In the genomic region with DNA sequence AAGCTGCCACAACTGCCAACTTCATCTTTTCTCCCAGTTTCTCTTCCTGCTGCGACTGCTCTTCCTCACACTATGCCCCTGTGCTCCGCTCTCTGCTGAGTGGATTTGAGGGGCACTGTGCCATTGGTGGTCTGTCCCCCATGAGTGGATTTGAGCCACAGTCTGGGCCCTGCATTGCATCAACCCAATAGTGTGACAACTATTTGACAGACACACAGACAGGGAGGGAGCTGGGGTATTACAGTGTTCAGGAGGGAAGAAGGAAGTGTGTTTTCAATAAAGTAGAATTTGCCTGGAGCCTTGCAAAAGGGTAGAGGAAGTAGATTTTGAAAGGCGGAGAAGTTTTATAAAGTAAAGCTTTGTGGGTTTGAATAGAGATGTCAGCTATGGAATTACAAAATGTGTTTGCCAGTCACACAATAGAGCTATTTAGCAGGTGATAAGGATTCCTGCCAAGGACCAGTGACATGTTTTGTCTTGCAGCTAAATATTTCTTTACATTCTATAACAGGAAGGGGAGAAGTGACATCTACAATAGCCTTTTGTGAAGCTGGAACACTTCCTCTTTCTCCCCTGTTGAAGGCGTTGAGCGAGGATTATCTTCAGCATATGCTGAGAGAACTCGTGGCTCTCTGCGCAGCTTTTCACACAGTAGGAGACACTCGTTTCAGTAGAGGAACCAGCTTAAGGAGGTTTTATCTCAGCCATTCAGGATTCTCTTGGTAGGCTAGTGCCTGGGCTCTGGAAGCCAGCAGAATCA, we compare ENCODE assay signal across 10 mouse cellular contexts. TPM values are rescaled to one million over a fixed set of nuclear protein-coding genes. Genes with fewer than 3 reads are reported as not detected.
DNase-seq lines count a peak whose midpoint lies in the region; ATAC-seq and TF ChIP-seq lines count a peak whose summit lies in the region.
"Had no signal": no experiment of that assay in that cellular context is flagged by ENCODE, and none has a peak within 500 bp of the region (broad histone marks: within the 10 kb centered on the region; RNA-seq: fewer than 3 reads in every experiment).

No protein-coding gene starts in this region.

- TF ChIP-seq POLR2A in bone marrow, adult 2 months (IDR thresholded peaks at IDR 0.05; ENCODE audit: borderline replicate concordance, control insufficient read depth, low read depth, low read length), result no peak

- TF ChIP-seq CTCF in kidney, postnatal 0 days (IDR thresholded peaks at IDR 0.05; ENCODE audit: low read depth), result no peak
- TF ChIP-seq CTCF in bone marrow, adult 2 months (IDR thresholded peaks at IDR 0.05; ENCODE audit: control insufficient read depth, insufficient read depth, low read length), result no peak

- no peaks in the 10 kb centered on the region for H3K4me1 ChIP-seq in kidney, postnatal 0 days (replicated peaks; ENCODE audit: insufficient read depth, low read length)
- peaks cover 6% of the 10 kb centered on the region; the same call in 1 of the 2 replicates for H3K4me1 ChIP-seq in bone marrow, adult 2 months (ENCODE audit: control insufficient read depth, insufficient read depth, low read length)
- H3K4me1 ChIP-seq in embryonic facial prominence, embryonic 14.5 days (ENCODE audit: control insufficient read depth, insufficient read depth, low read length), result no peaks in the 10 kb centered on the region
- no peaks in the 10 kb centered on the region; the same call in 1 of the 2 replicates for H3K4me1 ChIP-seq in megakaryocyte, embryonic 14.5 days

- H3K4me3 ChIP-seq in kidney, postnatal 0 days (replicated peaks; ENCODE audit: low read depth, low read length), result no peak overlapping the region
- H3K4me3 ChIP-seq in bone marrow, adult 2 months (replicated peaks; ENCODE audit: control insufficient read depth, low read depth, low read length), result no peak overlapping the region
- no peak overlapping the region for H3K4me3 ChIP-seq in embryonic facial prominence, embryonic 14.5 days (ENCODE audit: low read depth, low read length)
- H3K4me3 ChIP-seq in megakaryocyte, embryonic 14.5 days (replicated peaks), result peak overlapping the region; percentile 54

- no peaks in the 10 kb centered on the region for H3K36me3 ChIP-seq in kidney, postnatal 0 days (ENCODE audit: insufficient read depth, low read length)
- H3K36me3 ChIP-seq in embryonic facial prominence, embryonic 14.5 days (ENCODE audit: control insufficient read depth, insufficient read depth, low read length), result no peaks in the 10 kb centered on the region
- H3K36me3 ChIP-seq in megakaryocyte, embryonic 14.5 days (replicated peaks; ENCODE audit: low read length), result no peaks in the 10 kb centered on the region

- no peak overlapping the region for H3K27ac ChIP-seq in kidney, postnatal 0 days
- H3K27ac ChIP-seq in bone marrow, adult 2 months (ENCODE audit: control insufficient read depth, insufficient read depth, low read depth, low read length, poor library complexity), result peak overlapping the region; percentile 91
- peak overlapping the region; percentile 59; the same call in 1 of the 2 replicates for H3K27ac ChIP-seq in embryonic facial prominence, embryonic 14.5 days (replicated peaks; ENCODE audit: low read depth, low read length)

- H3K27me3 ChIP-seq in kidney, postnatal 0 days (ENCODE audit: insufficient read depth, low read length), result no peaks in the 10 kb centered on the region
- no peaks in the 10 kb centered on the region for H3K27me3 ChIP-seq in embryonic facial prominence, embryonic 14.5 days (replicated peaks; ENCODE audit: control insufficient read depth, insufficient read depth, low read length)
- H3K27me3 ChIP-seq in megakaryocyte, embryonic 14.5 days (replicated peaks), result no peaks in the 10 kb centered on the region

- no peak overlapping the region for H3K4me2 ChIP-seq in kidney, postnatal 0 days (ENCODE audit: low read length)
- H3K4me2 ChIP-seq in embryonic facial prominence, embryonic 14.5 days (ENCODE audit: low read depth, low read length), result no peak overlapping the region

- no peaks in the 10 kb centered on the region for H3K9me3 ChIP-seq in kidney, postnatal 0 days (replicated peaks; ENCODE audit: low read length)
- no peaks in the 10 kb centered on the region for H3K9me3 ChIP-seq in embryonic facial prominence, embryonic 14.5 days (ENCODE audit: control insufficient read depth, low read length)
- H3K9me3 ChIP-seq in megakaryocyte, embryonic 14.5 days, result peaks cover 7% of the 10 kb centered on the region

- peak; percentile 21 for DNase-seq in kidney, postnatal 0 days (ENCODE audit: low spot score)
- DNase-seq in kidney, adult 9 months, result no peak
- peak; percentile 74 for DNase-seq in embryonic facial prominence, embryonic 14.5 days (ENCODE audit: low spot score)
- DNase-seq in ovary, postnatal 10 days (ENCODE audit: low spot score), result no peak
- DNase-seq: cerebellum, adult 2 months; gastrocnemius, postnatal 36 days; thymus, postnatal 25 days had no signal

- WGBS in kidney, postnatal 0 days, result 81% methylated on average over 8 of the region's 8 CpGs
- 15% methylated on average over 8 of the region's 8 CpGs for WGBS in bone marrow, adult 2 months
- 50% methylated on average over 8 of the region's 8 CpGs for WGBS in embryonic facial prominence, embryonic 14.5 days

- no peak for ATAC-seq in kidney, postnatal 0 days (replicated peaks; ENCODE audit: low FRiP score, low read depth)
- ATAC-seq in embryonic facial prominence, embryonic 14.5 days (ENCODE audit: low read depth), result peak; percentile 86
- no peak for ATAC-seq in CD4-positive, CD25-positive, alpha-beta regulatory T cell, adult 4 months

- no peak overlapping the region for H3K9ac ChIP-seq in kidney, postnatal 0 days (ENCODE audit: low read depth, low read length)
- no peak overlapping the region for H3K9ac ChIP-seq in embryonic facial prominence, embryonic 14.5 days (ENCODE audit: low read depth, low read length)

RNA-seq across cellular contexts. Expression of a gene that starts 38.3 kb away (rescaled TPM):
- polyA plus RNA-seq in kidney, postnatal 0 days (2015; fragmentation: Nextera tagmentation; extraction: Ambion mirVana), result 138 and 151 TPM in 2 replicates
- polyA plus RNA-seq in bone marrow, adult 2 months (2011; ENCODE audit: insufficient read depth, insufficient read length, low replicate concordance, missing spikeins), result 36.8 and 43.6 TPM in 2 replicates
- 161 and 176 TPM in 2 replicates for polyA plus RNA-seq in embryonic facial prominence, embryonic 14.5 days (2014; fragmentation: Nextera tagmentation; extraction: Ambion mirVana)
- 13.1 and 27.2 TPM in 2 replicates for polyA plus RNA-seq in megakaryocyte, embryonic 14.5 days (2012; ENCODE audit: insufficient read depth, low replicate concordance)
- 10 to 100 TPM; 33.6 to 39.3 TPM for polyA plus RNA-seq in CD4-positive, CD25-positive, alpha-beta regulatory T cell, adult 4 months (2017; shearing (Covaris generic))

RNA-seq across cellular contexts. Expression of a gene that starts 41.9 kb away (rescaled TPM):
- polyA plus RNA-seq in kidney, postnatal 0 days (2015; fragmentation: Nextera tagmentation; extraction: Ambion mirVana), result 45.1 and 46.1 TPM in 2 replicates
- 3.8 and 4.2 TPM in 2 replicates for polyA plus RNA-seq in bone marrow, adult 2 months (2011; ENCODE audit: insufficient read depth, insufficient read length, low replicate concordance, missing spikeins)
- 28.7 and 35.9 TPM in 2 replicates for polyA plus RNA-seq in embryonic facial prominence, embryonic 14.5 days (2014; fragmentation: Nextera tagmentation; extraction: Ambion mirVana)
- 0.47 and 0.61 TPM in 2 replicates for polyA plus RNA-seq in megakaryocyte, embryonic 14.5 days (2012; ENCODE audit: insufficient read depth, low replicate concordance)
- under 1 TPM in 1 of 2 experiments, not detected in 1; 0.66 TPM for polyA plus RNA-seq in CD4-positive, CD25-positive, alpha-beta regulatory T cell, adult 4 months (2017; shearing (Covaris generic))

RNA-seq across cellular contexts. Expression of a gene that starts 57.7 kb away (rescaled TPM):
- 85.5 and 92.3 TPM in 2 replicates for polyA plus RNA-seq in kidney, postnatal 0 days (2015; fragmentation: Nextera tagmentation; extraction: Ambion mirVana)
- polyA plus RNA-seq in bone marrow, adult 2 months (2011; ENCODE audit: insufficient read depth, insufficient read length, low replicate concordance, missing spikeins), result 16.1 and 16.6 TPM in 2 replicates
- 35.4 and 40.8 TPM in 2 replicates for polyA plus RNA-seq in embryonic facial prominence, embryonic 14.5 days (2014; fragmentation: Nextera tagmentation; extraction: Ambion mirVana)
- polyA plus RNA-seq in megakaryocyte, embryonic 14.5 days (2012; ENCODE audit: insufficient read depth, low replicate concordance), result 10.2 and 41.1 TPM in 2 replicates
- 10 to 100 TPM; 68.4 to 82.3 TPM for polyA plus RNA-seq in CD4-positive, CD25-positive, alpha-beta regulatory T cell, adult 4 months (2017; shearing (Covaris generic))

Comparison
In these comparisons a context has a peak if more than half of its experiments do, and no peak if none do; other contexts are left out.
1. DNase-seq: peak in kidney, postnatal 0 days (single experiment) and embryonic facial prominence, embryonic 14.5 days (single experiment); none in kidney, adult 9 months (single experiment) and ovary, postnatal 10 days (single experiment).